Mouse (Mus musculus) layer of hippocampus, postnatal 14 days (tissue): ENCODE results near the gene Rab15. TPM values are rescaled to one million over a fixed set of nuclear protein-coding genes. Genes with fewer than 3 reads are reported as not detected.
A peak's percentile ranks its signal among the peaks of the same experiment; 100 is the strongest.
"Not testable (repeated sequence)": the region's sequence is repeated elsewhere in the genome, so short reads cannot be mapped to it uniquely, and the experiment has no call there.

Source experiments
- DNase-seq, 2 experiments: peaks; one replicate each; pipeline ENCODE4 v3.0.0; 2021 to 2022; ENCODE audit warnings: low spot score in 2 of 2, mixed read lengths in 1 of 2
- long read RNA-seq, 2 experiments: library from polyadenylated mRNA; stranded (forward); transcript quantifications; one replicate each; pipeline ENCODE4 v2.0.0; 2021
- total RNA-seq, 2 experiments: library from RNA; stranded (reverse); gene quantifications; 2 replicates each; pipeline ENCODE4 v1.2.3; 2021

Rab15 gene
- 100 to 1,000 TPM; 172 to 176 TPM for total RNA-seq
- long read RNA-seq, experiment 1, transcript Rab15-201 (7 exons, 3,158 nt) = major isoform, 221 of 262 reads
- long read RNA-seq, experiment 1, partial matches to known transcripts = 9 of 262 reads
- long read RNA-seq, experiment 1, other reads (novel, unspliced or antisense) = 29 of 262 reads
- long read RNA-seq, experiment 2, transcript Rab15-201 (7 exons, 3,158 nt) = major isoform, 230 of 284 reads
- long read RNA-seq, experiment 2, partial matches to known transcripts = 7 of 284 reads
- long read RNA-seq, experiment 2, other reads (novel, unspliced or antisense) = 46 of 284 reads

- no peak for DNase-seq
Observed at GRCm38 (mm10) chr12:76822651-76823041, at the start of gene Rab15. Rab15 (minus strand) TSS chr12:76822908.

GRCm38 (mm10) chr12:76869561-76869960 is 46.9 kb upstream of the Rab15 start:
- DNase-seq = no peak

- no peak for DNase-seq
Observed at GRCm38 (mm10) chr12:76868463-76869198, 45.9 kb upstream of the Rab15 start.

- DNase-seq = no peak
Observed at GRCm38 (mm10) chr12:76867586-76868280, 45.0 kb upstream of the Rab15 start.

- DNase-seq = no peak
Observed at GRCm38 (mm10) chr12:76865266-76865665, 42.6 kb upstream of the Rab15 start.

GRCm38 (mm10) chr12:76863651-76864050 is 40.9 kb upstream of the Rab15 start:
- DNase-seq = no peak

GRCm38 (mm10) chr12:76858788-76859187 is 36.1 kb upstream of the Rab15 start:
- not testable (repeated sequence) for DNase-seq

GRCm38 (mm10) chr12:76857087-76857486 is 34.4 kb upstream of the Rab15 start:
- no peak for DNase-seq

GRCm38 (mm10) chr12:76853378-76854142 is 30.9 kb upstream of the Rab15 start:
- no peak for DNase-seq

GRCm38 (mm10) chr12:76852419-76852818 is 29.7 kb upstream of the Rab15 start:
- DNase-seq = no peak

GRCm38 (mm10) chr12:76844346-76845061 is 21.8 kb upstream of the Rab15 start:
- no peak for DNase-seq

GRCm38 (mm10) chr12:76840081-76840480 is 17.4 kb upstream of the Rab15 start:
- DNase-seq = no peak

GRCm38 (mm10) chr12:76839298-76839697 is 16.6 kb upstream of the Rab15 start:
- DNase-seq = no peak

- DNase-seq = no peak
Observed at GRCm38 (mm10) chr12:76837844-76838650, 15.3 kb upstream of the Rab15 start.

- peak; percentile 98 to 100 for DNase-seq
Observed at GRCm38 (mm10) chr12:76837101-76837843, 14.6 kb upstream of the Rab15 start.

- peak in 1 of 2 experiments; percentile 50 for DNase-seq
Observed at GRCm38 (mm10) chr12:76832704-76833103, 10.0 kb upstream of the Rab15 start.

GRCm38 (mm10) chr12:76825283-76825682 is 2.6 kb upstream of the Rab15 start:
- DNase-seq = no peak

GRCm38 (mm10) chr12:76822002-76822650 is 582 bp downstream of the Rab15 start:
- DNase-seq = peak; percentile 23 to 56
